Mouse (Mus musculus) E14TG2a.4 (cell line): ENCODE data around the gene Thsd4.
A peak's percentile ranks its signal among the peaks of the same experiment; 100 is the strongest.

ENCODE experiments used
- H3K27me3 ChIP-seq: 2 replicates; pipeline ENCODE4 v1.6.1; 2014; ENCODE audit warnings: low read length, control low read depth; ENCODE audit not compliant: insufficient read depth
- H3K36me3 ChIP-seq: 2 replicates; pipeline ENCODE4 v1.6.1; 2014; ENCODE audit warnings: low read length, control low read depth; ENCODE audit not compliant: insufficient read depth
- H3K4me1 ChIP-seq: replicated peaks from 2 replicates; pipeline ENCODE4 v1.6.1; 2014; ENCODE audit warnings: low read depth, low read length, control low read depth
- H3K4me3 ChIP-seq: replicated peaks from 2 replicates; pipeline ENCODE4 v1.5.1; 2014; ENCODE audit warnings: mild to moderate bottlenecking, low read length
- H3K9me3 ChIP-seq: 2 replicates; pipeline ENCODE4 v1.6.1; 2014; ENCODE audit warnings: low read length, control low read depth
- CTCF ChIP-seq: conservative IDR thresholded peaks from 2 replicates; pipeline ENCODE4 v1.5.1; 2014; ENCODE audit warnings: low read length
- NANOG ChIP-seq: IDR thresholded peaks from 2 replicates; pipeline ENCODE4 v1.6.1; 2014; ENCODE audit warnings: borderline replicate concordance, low read length, mixed read lengths
- POU5F1 ChIP-seq: IDR thresholded peaks from 2 replicates; pipeline ENCODE4 v1.6.1; 2014; ENCODE audit warnings: low read length, borderline replicate concordance

Gene Thsd4

DNA sequence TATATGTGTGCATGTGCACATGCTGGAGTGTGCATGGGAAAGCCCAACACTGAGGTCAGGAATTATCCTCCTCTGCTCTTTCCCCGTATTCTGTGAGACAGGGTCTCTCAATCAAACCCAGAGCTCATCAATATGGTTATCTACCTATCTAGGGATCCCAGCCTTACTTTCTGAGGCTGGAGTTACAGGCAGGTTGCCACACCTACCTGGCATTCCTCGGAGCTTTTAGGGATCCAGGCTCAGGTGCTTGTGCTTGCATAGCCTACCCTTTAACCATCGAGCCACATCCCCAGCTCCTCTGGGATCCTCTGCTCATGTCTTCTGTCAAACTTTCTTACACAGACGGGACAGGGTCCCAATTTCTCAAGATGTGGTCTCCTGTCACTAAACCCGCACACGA is 565.4 kb downstream of the Thsd4 start:
- Histone ChIP-seq H3K4me1 (peaks cover 69% of the 10 kb centered on the region), H3K36me3 (no peaks in the 10 kb centered on the region), H3K9me3 (no peaks in the 10 kb centered on the region), H3K4me3 (peak overlapping the region; percentile 51), H3K27me3 (no peaks in the 10 kb centered on the region)
- TF ChIP-seq CTCF (no peak), NANOG (no peak), POU5F1 (no peak)

- H3K9me3 ChIP-seq, result no peaks in the 10 kb centered on the region
- H3K4me3 ChIP-seq, result no peak overlapping the region
- no peak for TF ChIP-seq CTCF
- TF ChIP-seq NANOG, result no peak
- TF ChIP-seq POU5F1, result no peak
- no peaks in the 10 kb centered on the region for H3K36me3 ChIP-seq
- no peaks in the 10 kb centered on the region for H3K27me3 ChIP-seq
- H3K4me1 ChIP-seq, result peaks cover 62% of the 10 kb centered on the region
Observed at GRCm38 (mm10) chr9:59955692-59956091, 566.2 kb downstream of the Thsd4 start.

DNA sequence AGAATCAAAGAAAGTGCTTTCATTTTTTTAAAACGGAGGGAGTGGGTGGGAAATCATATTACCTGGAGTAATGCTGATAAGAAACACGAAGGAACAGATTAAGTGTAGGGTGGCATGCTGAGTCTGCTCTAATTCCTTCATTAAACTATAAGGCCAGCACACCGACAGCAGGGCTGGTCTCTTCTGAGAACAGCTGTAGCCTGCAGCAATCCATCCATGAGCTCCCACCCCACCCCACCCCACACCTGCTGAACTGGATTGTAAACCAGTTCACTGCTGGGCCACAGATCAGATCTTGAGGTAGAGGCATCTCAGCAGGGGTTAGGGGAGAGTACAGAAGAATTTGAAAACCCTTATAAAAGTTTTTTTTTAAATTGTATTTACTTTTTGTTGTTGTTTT is 566.6 kb downstream of the Thsd4 start:
- H3K27me3 ChIP-seq, result 0 out of 2 replicates have a peak, but pooled peaks cover 3% of the 10 kb centered on the region
- no peak overlapping the region for H3K4me3 ChIP-seq
- H3K9me3 ChIP-seq, result no peaks in the 10 kb centered on the region
- H3K4me1 ChIP-seq, result peaks cover 58% of the 10 kb centered on the region
- H3K36me3 ChIP-seq, result no peaks in the 10 kb centered on the region
- no peak for TF ChIP-seq CTCF
- TF ChIP-seq NANOG, result no peak
- no peak for TF ChIP-seq POU5F1

GRCm38 (mm10) chr9:59953556-59953955 is 568.3 kb downstream of the Thsd4 start:
- Histone ChIP-seq H3K4me1 (peaks cover 62% of the 10 kb centered on the region), H3K4me3 (no peak overlapping the region), H3K27me3 (peaks cover 16% of the 10 kb centered on the region; the same call in 1 of the 2 replicates), H3K9me3 (no peaks in the 10 kb centered on the region), H3K36me3 (no peaks in the 10 kb centered on the region)
- no peak for TF ChIP-seq NANOG
- no peak for TF ChIP-seq POU5F1
- no peak for TF ChIP-seq CTCF

DNA sequence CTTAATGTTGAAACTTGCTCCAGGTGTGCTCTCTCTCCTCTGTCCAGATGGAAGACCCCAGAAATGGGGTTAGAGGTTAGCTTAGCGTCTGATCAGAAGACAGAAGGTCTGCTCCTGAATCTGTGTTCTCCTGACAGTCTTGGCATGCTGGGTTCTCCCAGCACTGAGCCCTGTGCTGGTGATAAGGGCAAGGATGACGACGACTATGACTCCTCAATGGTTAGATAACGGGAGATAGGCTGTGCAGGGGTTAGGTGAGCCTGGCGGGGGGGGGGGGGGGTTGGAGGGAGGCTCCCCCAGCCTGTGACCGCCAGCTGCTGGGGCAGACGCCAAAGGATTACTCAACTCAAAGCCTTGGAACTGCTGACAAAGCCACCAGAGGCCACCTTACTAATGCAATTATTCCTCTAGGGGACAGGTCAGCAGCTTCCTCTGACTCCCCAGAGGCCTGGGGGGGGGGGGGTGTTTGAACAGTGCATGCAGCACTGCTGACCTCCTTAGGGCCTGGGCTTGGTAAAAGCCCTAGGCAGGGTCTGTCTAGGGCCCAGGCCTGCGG is 569.3 kb downstream of the Thsd4 start:
- H3K9me3 ChIP-seq, result no peaks in the 10 kb centered on the region
- peaks cover 20% of the 10 kb centered on the region for H3K27me3 ChIP-seq
- TF ChIP-seq CTCF (no peak), POU5F1 (no peak), NANOG (no peak)
- peaks cover 58% of the 10 kb centered on the region for H3K4me1 ChIP-seq
- H3K4me3 ChIP-seq, result no peak overlapping the region
- no peaks in the 10 kb centered on the region for H3K36me3 ChIP-seq

- no peak for TF ChIP-seq POU5F1
- no peak for TF ChIP-seq NANOG
- TF ChIP-seq CTCF, result no peak
- peaks cover 27% of the 10 kb centered on the region for H3K27me3 ChIP-seq
- no peaks in the 10 kb centered on the region for H3K9me3 ChIP-seq
- no peak overlapping the region for H3K4me3 ChIP-seq
- H3K4me1 ChIP-seq, result peaks cover 53% of the 10 kb centered on the region
- H3K36me3 ChIP-seq, result no peaks in the 10 kb centered on the region
Observed at GRCm38 (mm10) chr9:59951943-59952342, 569.9 kb downstream of the Thsd4 start.

DNA sequence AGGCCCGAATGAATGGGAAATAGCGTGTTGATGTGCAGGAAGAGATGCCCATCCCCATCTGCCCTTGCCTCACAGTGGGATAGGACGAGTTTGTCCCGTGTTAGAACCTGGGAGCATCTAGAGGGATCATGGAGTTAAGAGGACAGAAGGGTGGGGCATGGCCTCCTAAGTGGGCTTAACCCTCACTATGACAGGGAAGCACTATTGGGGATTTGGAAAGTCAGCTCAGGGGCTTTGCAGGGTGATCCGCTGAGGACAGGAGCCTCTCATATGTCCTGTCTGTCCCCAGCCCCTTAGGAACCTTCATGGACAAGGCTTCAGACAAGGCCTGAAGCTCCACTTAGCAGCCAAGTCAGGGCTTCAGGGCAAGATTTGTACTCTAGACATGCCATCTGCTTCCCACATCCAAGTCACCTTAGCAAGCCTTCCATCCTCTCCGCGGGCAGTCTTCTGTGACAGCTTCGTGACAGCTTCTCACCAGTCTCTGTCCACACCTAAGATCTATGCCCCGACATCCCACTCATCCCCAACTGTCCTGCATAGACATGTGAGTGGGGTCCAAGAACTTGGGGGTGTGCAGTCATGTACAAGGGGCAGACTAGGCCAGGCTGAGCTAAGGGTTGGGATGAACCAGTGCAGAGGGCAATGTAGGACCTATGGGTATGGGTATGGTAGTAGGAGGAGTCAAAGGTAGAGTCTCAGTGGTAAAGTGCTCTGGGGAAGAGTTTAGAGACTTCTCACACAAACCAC is 570.7 kb downstream of the Thsd4 start:
- H3K27me3 ChIP-seq, result peaks cover 32% of the 10 kb centered on the region
- H3K36me3 ChIP-seq, result no peaks in the 10 kb centered on the region
- no peak for TF ChIP-seq POU5F1
- TF ChIP-seq NANOG, result no peak
- TF ChIP-seq CTCF, result no peak
- H3K9me3 ChIP-seq, result no peaks in the 10 kb centered on the region
- no peak overlapping the region for H3K4me3 ChIP-seq
- peaks cover 50% of the 10 kb centered on the region for H3K4me1 ChIP-seq

- H3K9me3 ChIP-seq, result no peaks in the 10 kb centered on the region
- no peak for TF ChIP-seq NANOG
- no peak for TF ChIP-seq CTCF
- TF ChIP-seq POU5F1, result no peak
- H3K27me3 ChIP-seq, result peaks cover 42% of the 10 kb centered on the region
- H3K4me3 ChIP-seq, result no peak overlapping the region
- H3K36me3 ChIP-seq, result no peaks in the 10 kb centered on the region
- peaks cover 39% of the 10 kb centered on the region for H3K4me1 ChIP-seq
Observed at GRCm38 (mm10) chr9:59949981-59950380, 571.9 kb downstream of the Thsd4 start.
